Mouse (Mus musculus) hindbrain, embryonic 15.5 days (tissue): ENCODE results near the gene Nav3. TPM values are rescaled to one million over a fixed set of nuclear protein-coding genes. Genes with fewer than 3 reads are reported as not detected.
"Not testable (repeated sequence)": the region's sequence is repeated elsewhere in the genome, so short reads cannot be mapped to it uniquely, and the experiment has no call there.

Experiments
- ATAC-seq: fragments of 200-750 bp; cut with Nextera tagmentation; 2 replicates; pipeline ENCODE4 v1.8.0; 2017; ENCODE audit warnings: low read depth, moderate number of reproducible peaks, moderate TSS enrichment; ENCODE audit not compliant: low FRiP score
- H3K27ac ChIP-seq: fragments of 300-500 bp; sonication (generic); replicated peaks from 2 replicates; pipeline ENCODE4 v1.5.1; 2015; ENCODE audit warnings: mild to moderate bottlenecking, inconsistent platforms
- H3K27me3 ChIP-seq: fragments of 300-500 bp; sonication (generic); 2 replicates; pipeline ENCODE4 v1.6.1; 2015; ENCODE audit warnings: control low read depth, inconsistent platforms
- H3K36me3 ChIP-seq: fragments of 300-500 bp; sonication (generic); 2 replicates; pipeline ENCODE4 v1.6.1; 2015; ENCODE audit warnings: control low read depth, inconsistent platforms
- H3K4me1 ChIP-seq: fragments of 300-500 bp; sonication (generic); replicated peaks from 2 replicates; pipeline ENCODE4 v1.6.1; 2015; ENCODE audit warnings: control low read depth, inconsistent platforms
- H3K4me2 ChIP-seq: fragments of 300-500 bp; sonication (generic); 2 replicates; pipeline ENCODE4 v1.6.1; 2015; ENCODE audit warnings: moderate library complexity, mild to moderate bottlenecking, inconsistent platforms
- H3K4me3 ChIP-seq: fragments of 300-500 bp; sonication (generic); 2 replicates; pipeline ENCODE4 v1.5.1; 2015; ENCODE audit warnings: mild to moderate bottlenecking, inconsistent platforms
- H3K9ac ChIP-seq: fragments of 300-500 bp; sonication (generic); 2 replicates; pipeline ENCODE4 v1.6.1; 2015; ENCODE audit warnings: inconsistent platforms
- H3K9me3 ChIP-seq: fragments of 300-500 bp; sonication (generic); 2 replicates; pipeline ENCODE4 v1.6.1; 2016; ENCODE audit warnings: control low read depth, inconsistent platforms
- WGBS: fragments of 180-500 bp; shearing (Covaris S2); methylation state at CpG from one replicate; pipeline ENCODE4 v1.1.7; 2015; 5-methylcytosine and 5-hydroxymethylcytosine counted together
- polyA plus RNA-seq: library from polyadenylated mRNA; unstranded; fragments of >200 nt; fragmentation: Nextera tagmentation; extraction: Ambion mirVana; gene quantifications from 2 replicates; pipeline ENCODE4 v1.2.1, GENCODE M21; 2015

The Nav3 gene
- polyA plus RNA-seq, 1 experiment from 2014 or later = 24.9 TPM

DNA sequence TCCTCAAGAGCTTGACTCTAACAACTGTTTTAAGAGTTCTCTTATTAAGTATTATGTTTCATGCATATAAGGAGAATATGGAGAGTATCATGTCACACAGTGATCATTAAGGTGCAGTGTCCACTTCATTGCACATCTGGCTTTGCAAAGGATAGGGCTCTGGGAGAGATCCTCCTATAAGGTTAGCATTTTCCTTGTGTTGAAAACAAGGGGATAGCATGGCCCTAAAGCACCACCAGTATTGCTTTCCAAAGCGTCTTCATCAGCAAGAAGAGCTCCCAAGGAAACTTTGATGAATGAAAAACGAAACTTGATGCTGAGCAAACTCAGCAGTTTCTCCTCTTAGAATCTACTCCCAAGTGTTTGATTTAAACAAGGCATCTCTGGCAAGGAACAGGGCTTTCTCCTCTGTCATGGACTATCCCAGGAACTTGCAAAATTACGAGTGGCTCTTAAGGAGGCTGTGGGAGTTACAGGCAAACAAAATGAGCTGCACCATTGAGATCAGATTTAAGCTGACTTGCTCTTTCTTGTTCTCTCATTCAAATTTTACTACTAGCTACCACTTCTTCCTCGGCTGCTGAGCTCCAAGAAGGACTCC, 436.6 kb downstream of the Nav3 start:
- H3K27me3 ChIP-seq = no peaks in the 10 kb centered on the region
- H3K4me1 ChIP-seq = no peaks in the 10 kb centered on the region
- no peak for ATAC-seq
- no peak overlapping the region for H3K27ac ChIP-seq
- no peaks in the 10 kb centered on the region for H3K36me3 ChIP-seq
- 69% methylated on average over 4 of the region's 4 CpGs for WGBS
- no peak overlapping the region for H3K9ac ChIP-seq
- no peak overlapping the region for H3K4me3 ChIP-seq
- H3K4me2 ChIP-seq = no peak overlapping the region
- H3K9me3 ChIP-seq = no peaks in the 10 kb centered on the region

GRCm38 (mm10) chr10:110001328-110001727, 454.7 kb downstream of the Nav3 start:
- H3K4me3 ChIP-seq, ATAC-seq, H3K36me3 ChIP-seq, H3K9me3 ChIP-seq, H3K27ac ChIP-seq, H3K4me2 ChIP-seq, H3K27me3 ChIP-seq, H3K9ac ChIP-seq: not testable (repeated sequence)
- WGBS = 84% methylated on average over 5 of the region's 5 CpGs
- peaks cover 11% of the 10 kb centered on the region; the same call in 1 of the 2 replicates for H3K4me1 ChIP-seq

DNA sequence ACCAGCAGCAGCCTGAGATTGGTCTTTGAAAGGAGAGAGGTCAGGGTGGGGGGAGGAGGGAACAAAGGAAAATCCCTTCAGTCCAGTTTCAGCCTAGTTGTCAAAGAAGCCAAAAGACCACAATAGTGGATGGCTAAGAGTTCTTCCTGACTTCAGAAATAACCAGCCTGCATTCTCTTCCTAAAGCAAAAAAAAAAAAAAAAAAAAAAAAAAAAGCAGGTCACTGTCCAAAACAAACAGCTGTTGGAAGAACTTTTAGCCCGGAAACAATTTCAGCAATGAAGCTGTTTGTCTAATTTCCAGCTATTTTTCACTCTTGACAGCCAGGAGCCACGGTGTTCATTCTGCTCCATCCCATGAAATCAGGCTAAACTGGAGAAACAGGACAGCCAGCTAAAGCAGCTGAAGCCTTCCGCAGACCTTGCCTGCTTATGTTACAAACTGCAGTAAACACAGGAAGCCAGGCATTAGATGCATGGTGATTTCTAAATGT, 455.2 kb downstream of the Nav3 start:
- Histone ChIP-seq H3K4me1 (peaks cover 11% of the 10 kb centered on the region; the same call in 1 of the 2 replicates), H3K36me3 (no peaks in the 10 kb centered on the region), H3K9ac (no peak overlapping the region), H3K4me3 (no peak overlapping the region), H3K9me3 (no peaks in the 10 kb centered on the region), H3K4me2 (no peak overlapping the region), H3K27ac (no peak overlapping the region), H3K27me3 (no peaks in the 10 kb centered on the region)
- 19% methylated on average over 3 of the region's 3 CpGs for WGBS
- ATAC-seq = no peak

DNA sequence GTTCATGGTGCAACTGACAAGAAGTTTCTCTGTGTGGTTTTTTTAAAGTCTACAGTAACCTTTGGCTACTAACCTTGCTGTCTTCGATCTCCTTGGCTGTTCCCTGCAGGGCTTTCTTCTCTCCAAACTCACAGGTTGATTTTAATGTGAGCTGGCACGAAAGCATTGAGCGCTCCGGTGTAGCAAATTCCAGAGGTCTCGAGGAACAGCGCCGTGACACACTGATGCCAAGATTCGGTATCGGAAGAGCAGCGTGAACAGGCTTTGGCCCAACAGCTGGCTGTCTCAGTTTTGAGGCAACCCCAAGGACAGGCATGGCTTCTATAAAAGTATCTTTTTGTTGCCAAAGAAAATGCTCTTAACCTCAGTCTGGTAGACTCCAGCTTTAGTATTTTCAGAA, 456.1 kb downstream of the Nav3 start:
- no peak for ATAC-seq
- H3K4me1 ChIP-seq = peaks cover 11% of the 10 kb centered on the region; the same call in 1 of the 2 replicates
- no peaks in the 10 kb centered on the region for H3K36me3 ChIP-seq
- H3K9ac ChIP-seq = no peak overlapping the region
- 61% methylated on average over 10 of the region's 10 CpGs for WGBS
- H3K27me3 ChIP-seq = no peaks in the 10 kb centered on the region
- H3K4me3 ChIP-seq = no peak overlapping the region
- no peaks in the 10 kb centered on the region for H3K9me3 ChIP-seq
- H3K4me2 ChIP-seq = no peak overlapping the region
- no peak overlapping the region for H3K27ac ChIP-seq

GRCm38 (mm10) chr10:109994302-109994701, 461.7 kb downstream of the Nav3 start:
- ATAC-seq = no peak
- Histone ChIP-seq H3K4me1 (peaks cover 3% of the 10 kb centered on the region; the same call in 1 of the 2 replicates), H3K36me3 (no peaks in the 10 kb centered on the region), H3K27ac (no peak overlapping the region), H3K9ac (no peak overlapping the region), H3K27me3 (no peaks in the 10 kb centered on the region), H3K9me3 (no peaks in the 10 kb centered on the region), H3K4me2 (no peak overlapping the region), H3K4me3 (no peak overlapping the region)
- 72% methylated on average over 5 of the region's 5 CpGs for WGBS

DNA sequence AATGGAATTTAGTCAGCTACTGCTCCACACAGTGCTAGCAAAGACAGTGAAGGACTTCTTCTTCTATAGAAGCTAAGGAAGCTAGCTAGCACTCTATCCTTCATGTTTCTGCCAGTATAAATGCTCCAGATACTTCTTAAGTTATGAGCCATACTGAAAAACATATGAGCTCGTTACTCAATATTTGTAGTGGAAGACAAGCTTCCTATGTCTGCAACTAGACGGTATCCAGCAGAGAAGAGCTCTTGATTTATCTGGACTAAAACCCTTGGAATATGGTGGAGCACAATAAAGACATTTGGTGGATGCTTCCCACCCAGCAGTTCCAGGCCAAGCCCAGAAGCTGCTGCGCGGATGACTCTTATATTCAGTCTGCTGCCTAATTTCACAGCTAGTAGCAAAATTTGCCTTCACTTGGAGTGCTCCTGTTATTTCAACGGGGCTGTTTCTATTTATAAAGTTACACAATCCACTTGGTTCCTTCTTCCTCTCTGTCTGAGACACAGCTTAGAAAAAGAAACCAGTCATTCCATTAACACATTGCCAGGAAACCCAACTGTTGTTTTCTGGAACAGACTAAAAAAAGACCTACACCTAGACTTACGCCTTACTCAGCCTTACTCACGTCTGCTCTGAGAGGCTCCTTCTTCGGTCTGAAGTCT, 470.0 kb downstream of the Nav3 start:
- Histone ChIP-seq H3K4me1 (no peaks in the 10 kb centered on the region), H3K9ac (no peak overlapping the region), H3K9me3 (no peaks in the 10 kb centered on the region), H3K27ac (no peak overlapping the region), H3K4me3 (no peak overlapping the region), H3K4me2 (no peak overlapping the region), H3K27me3 (no peaks in the 10 kb centered on the region), H3K36me3 (no peaks in the 10 kb centered on the region)
- ATAC-seq = no peak
- 82% methylated on average over 8 of the region's 8 CpGs for WGBS

DNA sequence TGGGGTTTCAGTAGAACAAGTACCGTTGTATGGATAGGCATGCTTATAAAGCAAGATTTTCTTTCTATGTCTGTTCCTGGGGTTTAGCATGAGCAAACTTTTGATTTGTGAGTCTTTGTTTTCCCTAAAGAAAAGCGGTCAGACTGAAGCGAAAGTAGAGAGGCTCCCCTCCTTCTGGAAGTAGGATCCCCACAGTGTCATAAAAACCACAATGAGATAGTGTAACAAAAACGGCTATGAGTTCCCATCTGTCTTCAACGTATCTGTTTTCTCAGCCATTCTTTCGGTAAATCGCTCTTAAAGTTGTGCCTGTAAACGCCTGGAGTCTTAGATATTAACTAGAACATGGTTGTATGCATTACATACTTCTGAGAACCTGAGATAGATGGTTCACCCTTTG, 479.7 kb downstream of the Nav3 start:
- no peak overlapping the region for H3K27ac ChIP-seq
- H3K4me2 ChIP-seq = no peak overlapping the region
- ATAC-seq = no peak
- H3K9ac ChIP-seq = no peak overlapping the region
- H3K27me3 ChIP-seq = no peaks in the 10 kb centered on the region
- H3K4me1 ChIP-seq = no peaks in the 10 kb centered on the region
- no peak overlapping the region for H3K4me3 ChIP-seq
- WGBS = 86% methylated on average over 8 of the region's 8 CpGs
- H3K36me3 ChIP-seq = no peaks in the 10 kb centered on the region
- no peaks in the 10 kb centered on the region for H3K9me3 ChIP-seq

DNA sequence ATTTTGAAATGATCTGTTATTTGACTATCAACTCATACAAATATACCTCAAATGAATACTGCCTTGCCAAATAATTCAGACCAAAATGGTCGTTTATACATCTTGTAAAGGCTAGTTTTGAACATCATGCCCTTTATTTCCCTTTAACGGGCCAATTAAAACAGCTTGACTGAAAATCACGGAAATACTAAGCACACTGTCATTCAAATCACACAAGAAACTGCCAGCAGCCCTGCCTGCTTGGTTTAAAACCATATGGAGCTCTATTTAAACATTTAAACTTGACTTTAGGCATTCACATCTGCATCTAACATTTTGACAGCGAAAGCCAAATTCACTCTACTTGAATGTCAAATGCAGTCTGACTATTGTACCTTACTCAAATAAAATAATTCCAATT, 481.8 kb downstream of the Nav3 start:
- no peak overlapping the region for H3K4me3 ChIP-seq
- H3K27ac ChIP-seq = no peak overlapping the region; the same call in 1 of the 2 replicates
- no peak overlapping the region for H3K4me2 ChIP-seq
- 72% methylated on average over 4 of the region's 4 CpGs for WGBS
- no peak for ATAC-seq
- no peaks in the 10 kb centered on the region for H3K4me1 ChIP-seq
- no peak overlapping the region for H3K9ac ChIP-seq
- no peaks in the 10 kb centered on the region for H3K9me3 ChIP-seq
- no peaks in the 10 kb centered on the region for H3K36me3 ChIP-seq
- H3K27me3 ChIP-seq = no peaks in the 10 kb centered on the region

DNA sequence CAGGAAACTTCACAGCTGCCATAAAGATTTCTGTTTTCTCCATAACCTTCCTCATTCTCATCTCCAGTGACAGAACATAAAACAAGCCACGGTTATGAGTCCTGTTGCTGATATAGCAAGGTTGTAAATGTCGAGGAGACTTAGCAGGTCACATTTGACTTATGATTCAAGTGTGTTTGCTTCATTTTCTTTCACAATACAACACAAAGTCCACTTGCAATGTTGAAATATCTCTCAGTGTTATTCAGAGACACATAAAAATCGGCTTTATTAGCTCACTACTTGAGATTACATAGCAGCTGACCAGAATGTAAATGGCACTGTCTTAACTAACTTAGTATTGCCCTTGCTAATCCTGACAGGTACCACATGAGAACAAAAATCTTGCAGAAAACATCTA, 482.5 kb downstream of the Nav3 start:
- H3K36me3 ChIP-seq = no peaks in the 10 kb centered on the region
- no peak overlapping the region for H3K27ac ChIP-seq
- H3K4me1 ChIP-seq = no peaks in the 10 kb centered on the region
- no peak for ATAC-seq
- H3K9me3 ChIP-seq = no peaks in the 10 kb centered on the region
- no peak overlapping the region for H3K4me3 ChIP-seq
- H3K9ac ChIP-seq = no peak overlapping the region
- H3K27me3 ChIP-seq = no peaks in the 10 kb centered on the region
- no peak overlapping the region for H3K4me2 ChIP-seq
- WGBS = 83% methylated on average over 3 of the region's 3 CpGs

DNA sequence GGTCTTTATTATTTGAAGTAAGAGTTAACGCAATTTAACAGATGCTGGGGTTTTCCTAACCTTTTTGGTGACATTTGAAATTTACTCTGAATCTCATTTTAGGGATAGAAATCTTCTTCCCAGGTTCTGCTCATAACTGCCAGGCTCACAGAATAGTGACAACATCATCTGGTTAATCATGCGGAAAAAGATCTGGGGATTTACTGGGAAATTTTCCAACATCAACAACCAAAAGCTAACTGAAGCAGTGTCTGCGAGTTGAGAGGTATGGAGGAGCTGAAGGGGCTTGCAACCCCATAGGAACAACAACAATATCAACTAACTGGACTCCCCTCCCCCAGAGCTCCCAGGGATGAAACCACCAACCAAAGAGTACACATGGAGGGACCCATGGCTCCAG, 505.7 kb downstream of the Nav3 start:
- WGBS = 59% methylated on average over 3 of the region's 3 CpGs
- Histone ChIP-seq H3K4me3 (no peak overlapping the region), H3K4me1 (no peaks in the 10 kb centered on the region), H3K36me3 (no peaks in the 10 kb centered on the region), H3K9me3 (no peaks in the 10 kb centered on the region), H3K4me2 (no peak overlapping the region), H3K9ac (no peak overlapping the region), H3K27me3 (no peaks in the 10 kb centered on the region), H3K27ac (no peak overlapping the region)
- no peak for ATAC-seq

DNA sequence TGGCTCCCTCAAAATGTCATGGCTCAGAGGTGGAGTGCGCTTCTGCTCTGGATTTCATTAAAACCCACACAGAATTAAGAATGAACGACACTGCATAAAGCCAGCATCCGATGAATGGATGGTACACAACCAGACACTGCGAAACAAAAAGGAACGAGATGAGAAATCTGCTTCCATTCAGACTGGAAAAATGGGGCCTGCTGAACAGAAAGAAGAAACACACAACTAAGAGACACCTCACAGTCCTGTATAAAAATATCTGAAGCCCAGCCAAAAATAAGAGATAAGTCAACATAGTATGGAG, 526.7 kb downstream of the Nav3 start:
- WGBS = 40% methylated on average over 5 of the region's 5 CpGs
- no peak for ATAC-seq

DNA sequence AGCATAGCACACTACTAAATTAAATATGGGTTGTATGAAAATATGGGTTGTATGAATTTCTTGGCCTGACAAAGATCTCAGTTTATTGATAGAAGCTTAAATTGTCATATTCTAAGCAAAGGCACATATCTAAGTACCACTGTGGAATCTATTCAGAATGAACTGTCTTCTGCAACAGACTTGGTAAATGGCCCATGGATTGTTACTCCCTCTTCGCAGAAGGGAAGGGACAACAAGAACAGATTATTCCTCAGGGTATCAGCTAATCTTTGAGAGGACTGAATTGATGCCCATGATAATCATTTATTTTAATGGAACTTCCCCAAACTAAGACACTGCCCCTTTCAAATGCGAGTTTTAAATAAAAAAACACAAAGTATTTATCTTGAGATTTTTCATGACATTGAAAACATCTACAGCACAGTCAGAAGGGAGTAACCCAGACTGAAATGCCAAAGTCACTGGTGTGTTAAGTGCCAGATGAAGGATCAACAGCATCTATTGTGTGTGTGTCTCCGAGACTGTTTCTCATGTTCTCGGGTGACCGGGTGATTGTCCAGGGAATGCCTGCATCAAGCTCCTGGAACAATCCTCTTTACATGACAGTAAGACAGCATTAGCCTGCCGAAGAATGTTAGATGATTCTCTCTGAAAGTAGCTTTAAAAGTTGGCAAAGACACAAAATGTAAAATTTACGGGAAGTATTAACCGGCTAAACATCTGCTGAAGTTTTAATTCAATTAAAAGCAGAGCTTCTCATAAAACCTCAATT, 527.3 kb downstream of the Nav3 start:
- Histone ChIP-seq H3K27ac (no peak overlapping the region), H3K9me3 (no peaks in the 10 kb centered on the region), H3K9ac (no peak overlapping the region), H3K27me3 (no peaks in the 10 kb centered on the region), H3K36me3 (no peaks in the 10 kb centered on the region), H3K4me1 (peaks cover 16% of the 10 kb centered on the region), H3K4me2 (no peak overlapping the region), H3K4me3 (no peak overlapping the region)
- ATAC-seq = no peak
- WGBS = 37% methylated on average over 8 of the region's 8 CpGs

More for the DNA sequence above, 526.7 kb downstream of the Nav3 start:
- Histone ChIP-seq H3K4me1 (peaks cover 16% of the 10 kb centered on the region), H3K27me3 (no peaks in the 10 kb centered on the region), H3K9me3 (no peaks in the 10 kb centered on the region), H3K36me3 (no peaks in the 10 kb centered on the region), H3K9ac (no peak overlapping the region), H3K4me2 (no peak overlapping the region), H3K27ac (no peak overlapping the region), H3K4me3 (no peak overlapping the region)
